Mouse (Mus musculus): ENCODE measurements at regions not wholly inside any gene's neighbourhood (a gene's known extent, or its start where the extent isn't known, plus 50 kb on each side); places are given as distances from the start of the nearest gene placed in this dataset.

DNA sequence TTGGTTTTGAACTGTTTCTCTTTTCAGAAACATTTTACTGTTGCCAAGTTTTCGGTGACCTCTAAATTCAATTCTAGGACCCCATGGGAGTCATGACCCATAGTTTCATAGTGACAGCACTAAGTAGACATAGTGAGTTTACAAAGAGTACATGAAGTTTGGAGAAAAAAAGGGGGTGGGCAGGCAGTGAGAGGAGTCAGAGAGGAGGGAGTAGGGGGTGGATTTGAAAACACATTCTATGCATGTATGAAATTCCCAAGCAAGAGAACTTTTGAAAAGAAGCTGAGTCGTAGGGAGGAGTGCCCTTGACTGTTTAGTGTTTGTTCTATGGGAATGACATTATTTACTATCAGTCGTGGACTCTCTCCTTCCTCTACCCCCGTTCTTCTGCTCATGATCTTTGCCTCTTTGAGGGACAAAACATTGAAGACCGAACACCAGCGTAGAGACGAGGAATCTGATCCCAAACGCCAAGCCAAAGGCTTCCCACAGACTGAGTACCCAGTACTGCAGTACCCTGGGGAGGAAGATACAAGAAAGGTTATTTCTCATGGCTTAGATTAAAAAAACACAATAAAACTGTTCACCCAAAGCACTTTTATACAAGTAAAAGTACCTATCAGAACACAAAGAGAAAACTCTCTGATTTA lies 229.1 kb upstream of the Map3k1 start:
- in situ Hi-C loops (cut with MboI, MseI), result no loop called here

GRCm38 (mm10) chr13:112038556-112039304 lies 229.9 kb upstream of the Map3k1 start:
- in situ Hi-C loops (cut with MboI, MseI), result no loop called here

- in situ Hi-C loops (cut with MboI, MseI), result no loop called here
These were observed 230.8 kb upstream of the Map3k1 start for GRCm38 (mm10) chr13:112039422-112040145.

- in situ Hi-C loops (cut with MboI, MseI), result no loop called here
These were observed 234.9 kb upstream of the Map3k1 start for GRCm38 (mm10) chr13:112043524-112044246.

DNA sequence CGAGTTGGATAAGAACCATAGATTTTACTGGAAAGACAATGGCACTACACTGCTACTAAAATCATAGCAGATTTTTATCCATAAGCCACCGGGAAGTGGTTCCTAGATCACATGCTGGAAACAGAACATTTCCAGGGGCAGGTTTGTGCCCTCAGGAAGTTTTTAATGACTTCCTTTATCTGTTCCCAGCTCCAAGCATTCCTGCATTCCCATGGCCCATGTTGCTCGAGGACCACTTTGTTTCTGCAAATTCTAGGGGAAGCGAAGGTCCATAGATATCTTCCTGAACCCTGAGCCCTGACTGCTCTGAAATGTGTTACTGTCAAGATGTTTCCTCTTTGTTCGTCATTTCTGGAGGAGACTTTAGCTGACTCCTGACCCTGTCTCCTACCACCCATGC lies 235.6 kb upstream of the Map3k1 start:
- in situ Hi-C loops (cut with MboI, MseI), result no loop called here

DNA sequence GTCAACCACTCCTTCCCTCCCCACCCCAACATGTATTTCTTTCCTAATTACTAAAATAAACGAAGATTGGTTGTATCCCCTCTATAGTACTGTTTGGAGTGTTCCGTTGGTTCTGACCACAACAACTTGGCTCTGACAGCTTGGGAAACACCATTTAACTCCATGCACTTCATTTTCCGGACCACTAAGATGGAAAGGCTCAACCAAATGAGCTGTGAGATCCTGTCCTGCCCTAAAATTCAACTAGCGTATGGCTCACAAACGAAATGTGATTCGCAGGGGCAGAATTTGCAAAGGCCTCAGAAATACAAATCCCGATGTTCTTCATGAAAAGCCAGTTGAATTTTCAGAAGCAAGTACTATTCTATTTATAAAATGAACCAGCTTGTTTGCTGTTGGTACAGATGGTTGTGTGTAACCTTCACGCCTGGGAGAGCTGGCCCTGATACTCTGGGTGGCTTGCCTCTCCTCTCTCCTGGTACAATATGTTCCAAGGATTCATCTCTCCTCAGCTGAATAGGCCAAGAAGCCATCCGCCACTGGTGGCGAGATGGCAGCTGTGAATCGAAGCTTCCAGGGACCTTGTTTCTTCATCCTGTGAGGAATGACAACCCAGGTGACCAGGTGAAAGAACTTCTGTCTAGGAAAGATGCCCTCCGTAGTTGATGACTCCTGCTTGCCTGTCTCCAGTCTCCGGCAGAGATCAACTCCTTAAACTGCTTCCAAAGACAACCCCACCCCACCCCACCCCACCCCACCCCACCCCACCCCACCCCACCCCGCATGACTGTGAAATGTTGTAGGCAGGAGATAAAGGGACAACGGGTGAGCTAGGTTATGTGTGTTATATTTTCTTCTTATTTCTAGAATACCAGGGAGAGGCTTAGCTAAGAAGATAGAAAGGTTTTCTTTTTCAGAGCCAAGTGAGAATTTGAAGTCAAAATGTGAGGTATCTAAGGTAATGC lies 237.7 kb upstream of the Map3k1 start:
- in situ Hi-C loops (cut with MboI, MseI), result no loop called here

- in situ Hi-C loops (cut with MboI, MseI), result no loop called here
These were observed 238.6 kb upstream of the Map3k1 start for GRCm38 (mm10) chr13:112047408-112047807.

GRCm38 (mm10) chr13:112047874-112048273 lies 239.1 kb upstream of the Map3k1 start:
- in situ Hi-C loops (cut with MboI, MseI), result no loop called here

- in situ Hi-C loops (cut with MboI, MseI), result no loop called here
These were observed 239.5 kb upstream of the Map3k1 start for GRCm38 (mm10) chr13:112048327-112048726.

- in situ Hi-C loops (cut with MboI, MseI), result no loop called here
These were observed 237.4 kb upstream of the Ankrd55 start for GRCm38 (mm10) chr13:112050892-112051291.

GRCm38 (mm10) chr13:112052011-112052410 lies 236.2 kb upstream of the Ankrd55 start:
- in situ Hi-C loops (cut with MboI, MseI), result no loop called here

DNA sequence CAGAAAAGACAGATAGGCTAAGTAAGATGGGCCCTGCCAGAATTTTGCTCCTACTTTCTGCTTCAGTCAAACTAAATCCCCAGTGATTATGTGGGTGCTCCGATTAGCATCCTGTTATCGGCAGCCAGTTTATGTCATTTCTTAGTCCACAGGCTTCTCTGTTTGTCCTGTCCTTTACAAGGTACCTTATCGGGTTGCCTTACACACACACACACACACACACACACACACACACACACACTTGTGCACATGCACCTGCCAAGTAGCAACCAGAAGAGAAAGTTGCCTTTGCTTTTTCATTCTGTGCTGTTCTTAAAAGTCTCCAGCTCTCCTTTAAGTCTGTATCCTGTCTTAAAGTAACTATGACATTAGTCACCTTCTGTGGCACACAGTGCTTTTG lies 235.8 kb upstream of the Ankrd55 start:
- in situ Hi-C loops (cut with MboI, MseI), result no loop called here

DNA sequence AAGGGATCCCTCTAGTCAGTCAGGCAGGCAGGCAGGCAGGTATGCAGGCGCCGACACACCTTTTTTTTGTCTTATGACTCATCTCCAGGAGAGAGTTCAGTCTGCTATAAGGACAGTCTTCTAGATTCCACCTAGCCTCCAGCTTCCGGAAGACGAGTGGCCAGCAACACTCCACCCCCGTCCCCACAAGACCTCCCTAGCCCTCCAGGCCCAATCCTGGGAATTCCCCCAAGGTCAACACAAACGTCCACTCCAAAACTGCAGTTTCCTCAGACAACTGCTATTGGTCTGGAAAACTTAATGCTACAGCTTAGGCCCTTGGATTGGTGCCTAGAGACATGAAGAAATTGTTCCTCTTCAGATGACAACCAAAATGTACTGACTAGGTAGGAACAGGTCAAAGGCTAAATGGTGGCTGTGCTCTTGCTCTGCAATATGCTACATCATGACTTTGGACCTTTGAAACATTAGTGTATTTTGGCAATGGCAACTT lies 233.3 kb upstream of the Ankrd55 start:
- in situ Hi-C loops (cut with MboI, MseI), result no loop called here

DNA sequence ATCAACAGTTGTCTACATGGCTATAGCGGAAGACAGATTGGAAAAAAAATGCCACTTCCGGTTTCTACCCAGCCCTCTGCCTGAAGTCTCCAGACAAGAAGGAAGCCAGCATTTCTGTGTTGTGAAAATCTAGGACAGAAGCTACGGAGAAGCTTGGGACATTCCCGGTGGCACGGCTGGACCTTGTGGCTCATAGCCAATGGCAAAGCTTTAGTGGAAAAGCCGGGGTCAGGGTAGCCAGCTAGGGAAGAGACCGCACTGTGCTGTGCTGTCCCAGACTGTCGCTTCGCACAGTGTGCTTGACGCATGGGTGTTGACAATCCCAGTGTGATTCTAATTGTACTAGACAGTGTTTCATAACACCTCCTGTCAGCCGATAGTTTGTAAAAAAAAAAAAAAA lies 230.0 kb upstream of the Ankrd55 start:
- in situ Hi-C loops (cut with MboI, MseI), result no loop called here

DNA sequence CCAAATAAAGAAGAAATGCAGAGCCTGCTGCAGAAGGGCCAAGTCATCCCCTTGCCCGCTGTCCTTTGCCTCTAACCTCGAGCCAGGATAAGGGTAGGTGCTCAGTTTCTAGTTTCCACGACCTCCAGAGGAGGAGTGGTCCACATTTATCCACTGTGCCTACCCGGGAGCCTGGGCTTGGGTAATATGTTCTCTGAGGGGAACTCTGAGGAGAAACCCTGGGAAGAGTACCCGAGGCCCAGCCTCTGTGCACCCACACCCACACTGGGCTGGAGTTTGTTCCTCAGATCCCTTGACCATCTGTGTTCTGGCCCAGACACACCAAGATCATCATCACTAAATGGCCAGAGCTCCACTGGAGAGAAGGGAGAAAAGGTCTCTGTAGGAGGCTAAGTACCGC lies 229.5 kb upstream of the Ankrd55 start:
- in situ Hi-C loops (cut with MboI, MseI), result no loop called here

GRCm38 (mm10) chr13:112062024-112062423 lies 226.2 kb upstream of the Ankrd55 start:
- in situ Hi-C loops (cut with MboI, MseI), result no loop called here

GRCm38 (mm10) chr13:112063409-112064111 lies 224.7 kb upstream of the Ankrd55 start:
- in situ Hi-C loops (cut with MboI, MseI), result no loop called here

- in situ Hi-C loops (cut with MboI, MseI), result no loop called here
These were observed 223.6 kb upstream of the Ankrd55 start for GRCm38 (mm10) chr13:112064681-112065080.

DNA sequence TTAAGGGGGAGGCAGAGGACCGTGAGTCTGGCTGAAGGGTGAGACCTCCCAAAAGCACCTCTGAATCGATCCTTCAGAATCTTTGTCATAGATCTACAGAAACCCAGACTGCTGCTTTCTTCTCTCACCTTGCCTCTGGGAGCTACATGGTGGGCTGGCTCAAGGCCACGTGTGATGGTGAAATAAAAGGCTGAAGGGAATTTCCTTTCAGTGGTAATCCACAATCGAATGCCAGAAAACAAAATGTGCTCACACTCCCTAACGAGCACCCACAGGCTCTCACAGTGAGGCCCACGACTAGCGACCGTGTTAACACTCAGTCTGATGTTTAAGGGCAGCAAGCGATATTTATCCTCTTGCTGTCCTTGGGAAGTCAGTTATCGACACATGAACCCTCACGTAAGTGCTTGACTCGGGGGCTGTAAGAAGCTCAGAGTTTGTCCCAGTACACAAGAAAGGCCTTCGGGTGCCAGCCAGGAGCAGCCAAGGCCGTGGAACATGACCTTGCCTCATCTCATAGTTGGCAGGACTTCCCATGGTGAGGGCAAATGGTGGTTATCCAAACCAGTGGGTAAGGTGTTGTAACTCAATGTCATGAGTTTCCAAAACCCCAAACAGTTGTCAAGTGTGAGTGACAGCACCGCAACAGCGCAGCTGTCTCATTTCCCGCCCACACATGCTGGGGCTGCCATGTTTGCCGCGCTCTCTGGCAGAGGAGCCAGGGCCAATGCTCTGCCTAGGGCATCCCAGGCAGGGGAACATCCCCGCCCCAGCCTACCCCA lies 221.0 kb upstream of the Ankrd55 start:
- in situ Hi-C loops (cut with MboI, MseI), result no loop called here
